Mouse (Mus musculus) heart, adult 2 months (tissue): ENCODE measurements around the gene Smndc1.
A peak's percentile ranks its signal among the peaks of the same experiment; 100 is the strongest.

Source experiments
- CTCF ChIP-seq: fragments of 200-600 bp; IDR thresholded peaks from 2 replicates; pipeline ENCODE4 v1.8.1; 2022; ENCODE audit warnings: antibody characterized with exemption, mild to moderate bottlenecking, moderate library complexity
- POLR2A ChIP-seq: fragments of 200-500 bp; IDR thresholded peaks from 2 replicates; pipeline ENCODE4 v1.6.1; 2011; ENCODE audit warnings: mild to moderate bottlenecking, low read depth, low read length, control low read depth; ENCODE audit not compliant: insufficient read depth

GRCm38 (mm10) chr19:53400332-53401110 is 10.1 kb upstream of the Smndc1 start:
- TF ChIP-seq POLR2A (no peak), CTCF (peak; percentile 42)
